Mouse (Mus musculus): ENCODE results near the gene Kir3dl2. TPM values are rescaled to one million over a fixed set of nuclear protein-coding genes. Genes with fewer than 3 reads are reported as not detected.
"Not testable (repeated sequence)": the region's sequence is repeated elsewhere in the genome, so short reads cannot be mapped to it uniquely, and the experiment has no call there.

Kir3dl2 gene
- not detected in 2 replicates for polyA plus RNA-seq (2016; fragmentation: Nextera tagmentation; extraction: Ambion mirVana)

- H3K4me1 ChIP-seq; H3K27me3 ChIP-seq (replicated peaks); H3K4me2 ChIP-seq (replicated peaks); H3K9me3 ChIP-seq; H3K36me3 ChIP-seq; H3K27ac ChIP-seq; H3K9ac ChIP-seq; ATAC-seq (ENCODE audit: low FRiP score, low read depth); H3K4me3 ChIP-seq: not testable (repeated sequence)
- 78% methylated on average over 1 of the region's 1 CpGs for WGBS
Observed at GRCm38 (mm10) chrX:136543956-136544355, at the start of gene Kir3dl2. Gene Kir3dl2, minus strand, starts transcription at chrX:136544056.

GRCm38 (mm10) chrX:136590897-136591257 is 47.0 kb upstream of the Kir3dl2 start:
- H3K4me3 ChIP-seq: peak overlapping the region; percentile 27; the same call in 1 of the 2 replicates
- peak overlapping the region; percentile 47 for H3K4me2 ChIP-seq (replicated peaks)
- H3K4me1 ChIP-seq: no peaks in the 10 kb centered on the region
- H3K27me3 ChIP-seq (replicated peaks): no peaks in the 10 kb centered on the region
- H3K9me3 ChIP-seq: no peaks in the 10 kb centered on the region
- 21% methylated on average over 2 of the region's 2 CpGs for whole genome bisulfite sequencing
- no peaks in the 10 kb centered on the region for H3K36me3 ChIP-seq
- ATAC-seq (ENCODE audit: low FRiP score, low read depth): no peak; the same call in 1 of the 2 replicates
- H3K9ac ChIP-seq: peak overlapping the region; percentile 35; the same call in 1 of the 2 replicates
- H3K27ac ChIP-seq: no peak overlapping the region; the same call in 1 of the 2 replicates

DNA sequence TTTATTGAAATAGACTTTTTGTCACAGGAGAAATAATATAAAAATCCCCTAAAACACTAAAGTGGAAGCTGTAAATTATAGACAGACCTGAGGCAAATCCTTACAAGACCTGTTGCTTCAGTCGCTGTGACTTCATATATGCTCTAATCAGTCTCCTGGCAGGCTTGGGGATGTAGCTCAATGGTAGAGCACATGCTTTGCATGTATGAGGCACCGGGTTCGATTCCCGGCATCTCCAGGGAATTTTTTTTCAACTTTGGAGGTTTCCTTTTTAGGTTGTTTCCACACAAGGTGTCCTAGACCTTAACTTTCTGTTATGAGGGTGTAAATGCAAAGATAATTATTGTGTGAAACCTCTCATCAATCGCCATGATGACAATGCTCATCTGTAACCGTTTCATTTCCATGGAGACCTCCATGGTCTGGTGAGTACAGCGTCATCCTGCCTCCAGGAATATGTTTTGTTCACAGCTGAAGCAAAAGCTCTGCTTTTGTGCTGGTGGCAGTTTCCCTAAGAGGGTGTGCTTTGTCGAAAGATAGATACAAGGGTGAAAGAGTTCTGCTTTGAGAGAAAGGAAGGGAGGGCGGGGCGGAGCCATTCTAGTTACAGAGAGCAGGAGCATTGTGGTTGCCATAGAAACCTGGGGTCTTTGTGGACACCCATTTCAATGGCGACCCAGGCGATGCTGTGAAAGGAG is 46.5 kb upstream of the Kir3dl2 start, which contains the start of gene Tceal3:
Tceal3 (plus strand) TSS at position 644 of the 698 bp plus-strand sequence.
- Histone ChIP-seq H3K27ac (no peak within 1 kb of the TSS; the same call in 1 of the 2 replicates), H3K4me2 (replicated peaks) (peak within 1 kb of the TSS; percentile 47), H3K4me1 (no peaks in the 10 kb centered on the region), H3K36me3 (no peaks in the 10 kb centered on the region), H3K27me3 (replicated peaks) (no peaks in the 10 kb centered on the region), H3K4me3 (peak within 1 kb of the TSS; percentile 27; the same call in 1 of the 2 replicates), H3K9me3 (no peaks in the 10 kb centered on the region), H3K9ac (peak within 1 kb of the TSS; percentile 35; the same call in 1 of the 2 replicates)
- peak; percentile 95 for ATAC-seq (ENCODE audit: low FRiP score, low read depth)
- WGBS: 34% methylated on average over 12 of the region's 12 CpGs

- H3K36me3 ChIP-seq: no peaks in the 10 kb centered on the region
- no peak overlapping the region for H3K4me2 ChIP-seq (replicated peaks)
- H3K9ac ChIP-seq: no peak overlapping the region
- H3K4me1 ChIP-seq: no peaks in the 10 kb centered on the region
- no peaks in the 10 kb centered on the region for H3K27me3 ChIP-seq (replicated peaks)
- no peak overlapping the region for H3K27ac ChIP-seq
- 89% methylated on average over 1 of the region's 1 CpGs for WGBS
- no peaks in the 10 kb centered on the region for H3K9me3 ChIP-seq
- no peak for ATAC-seq (ENCODE audit: low FRiP score, low read depth)
- no peak overlapping the region for H3K4me3 ChIP-seq
Observed at GRCm38 (mm10) chrX:136584617-136585016, 40.8 kb upstream of the Kir3dl2 start.

GRCm38 (mm10) chrX:136569094-136569493 is 25.2 kb upstream of the Kir3dl2 start:
- H3K4me2 ChIP-seq (replicated peaks); H3K9ac ChIP-seq; H3K4me3 ChIP-seq; H3K27me3 ChIP-seq (replicated peaks); H3K9me3 ChIP-seq; H3K4me1 ChIP-seq; H3K36me3 ChIP-seq; ATAC-seq (ENCODE audit: low FRiP score, low read depth); H3K27ac ChIP-seq: not testable (repeated sequence)
- 91% methylated on average over 9 of the region's 9 CpGs for WGBS

DNA sequence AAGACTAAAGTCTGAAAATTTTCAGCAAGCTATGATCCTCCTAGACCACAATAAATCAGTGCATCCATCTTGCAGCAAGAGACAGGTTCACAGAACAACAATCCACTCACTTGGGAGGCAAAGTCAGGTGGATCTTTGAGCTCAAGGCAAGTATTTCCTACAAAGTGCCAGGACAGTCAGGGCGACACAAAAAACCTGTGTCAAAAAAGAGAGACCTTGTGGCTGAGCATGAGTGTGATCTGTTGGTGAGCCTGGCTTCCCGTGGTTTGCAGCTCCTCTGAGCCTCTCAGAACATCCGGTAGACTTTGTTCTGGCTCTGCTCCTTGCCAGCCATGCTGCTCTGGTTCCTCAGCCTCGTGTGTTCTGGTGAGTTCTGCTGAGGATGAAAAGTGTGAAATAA is 26.2 kb downstream of the Kir3dl2 start, which contains the start of gene Kir3dl1:
Kir3dl1 (plus strand) TSS at position 301 of the 400 bp plus-strand sequence.
- not testable (repeated sequence) for H3K9ac ChIP-seq; H3K27me3 ChIP-seq (replicated peaks); H3K36me3 ChIP-seq; H3K4me1 ChIP-seq; H3K27ac ChIP-seq; ATAC-seq (ENCODE audit: low FRiP score, low read depth); H3K4me3 ChIP-seq; H3K4me2 ChIP-seq (replicated peaks); H3K9me3 ChIP-seq
- WGBS: 79% methylated on average over 4 of the region's 4 CpGs

Other genes starting within 250 kb of the Kir3dl2 start
- gene Kir3dl1, start 26.1 kb downstream of the Kir3dl2 start, polyA plus RNA-seq (2016; fragmentation: Nextera tagmentation; extraction: Ambion mirVana): not detected in 2 replicates
- 26.4 and 28.6 TPM in 2 replicates for gene Tceal3, start 46.8 kb upstream of the Kir3dl2 start, polyA plus RNA-seq (2016; fragmentation: Nextera tagmentation; extraction: Ambion mirVana)
- 12.0 and 12.2 TPM in 2 replicates for gene Tceal1, start 163.9 kb upstream of the Kir3dl2 start, polyA plus RNA-seq (2016; fragmentation: Nextera tagmentation; extraction: Ambion mirVana)
- 531 and 541 TPM in 2 replicates for gene Morf4l2, start 199.6 kb upstream of the Kir3dl2 start, polyA plus RNA-seq (2016; fragmentation: Nextera tagmentation; extraction: Ambion mirVana)
- 0.13 and 0.22 TPM in 2 replicates for gene Glra4, start 236.1 kb upstream of the Kir3dl2 start, polyA plus RNA-seq (2016; fragmentation: Nextera tagmentation; extraction: Ambion mirVana)

Measured in neural tube, embryonic 12.5 days (tissue).